Mouse (Mus musculus) large intestine, adult 2 months (tissue): ENCODE measurements around the gene Glud1. TPM values are rescaled to one million over a fixed set of nuclear protein-coding genes. Genes with fewer than 3 reads are reported as not detected.
"Not testable (repeated sequence)": the region's sequence is repeated elsewhere in the genome, so short reads cannot be mapped to it uniquely, and the experiment has no call there.

ENCODE experiments used
- DNase-seq: peaks from one replicate; pipeline ENCODE4 v3.0.0-alpha.2; 2012; ENCODE audit warnings: low read depth, low spot score
- WGBS: fragments of 180-500 bp; shearing (Covaris S2); methylation state at CpG from one replicate; pipeline ENCODE4 v1.1.7; 2018; 5-methylcytosine and 5-hydroxymethylcytosine counted together
- polyA plus RNA-seq: library from polyadenylated mRNA; depleted of rRNA; stranded (reverse); fragments of >200 nt; gene quantifications from 2 replicates; pipeline ENCODE4 v1.2.3, GENCODE M21; 2012

Glud1 gene
- polyA plus RNA-seq, 1 experiment, result 48.1 TPM

GRCm38 (mm10) chr14:34311021-34311631, 599 bp downstream of the Glud1 start:
- no peak for DNase-seq
- under 1% methylated on average over 47 of the region's 47 CpGs for WGBS

- 1% methylated on average over 4 of the region's 4 CpGs for WGBS
Observed at GRCm38 (mm10) chr14:34311691-34312090, 1.2 kb downstream of the Glud1 start.

DNA sequence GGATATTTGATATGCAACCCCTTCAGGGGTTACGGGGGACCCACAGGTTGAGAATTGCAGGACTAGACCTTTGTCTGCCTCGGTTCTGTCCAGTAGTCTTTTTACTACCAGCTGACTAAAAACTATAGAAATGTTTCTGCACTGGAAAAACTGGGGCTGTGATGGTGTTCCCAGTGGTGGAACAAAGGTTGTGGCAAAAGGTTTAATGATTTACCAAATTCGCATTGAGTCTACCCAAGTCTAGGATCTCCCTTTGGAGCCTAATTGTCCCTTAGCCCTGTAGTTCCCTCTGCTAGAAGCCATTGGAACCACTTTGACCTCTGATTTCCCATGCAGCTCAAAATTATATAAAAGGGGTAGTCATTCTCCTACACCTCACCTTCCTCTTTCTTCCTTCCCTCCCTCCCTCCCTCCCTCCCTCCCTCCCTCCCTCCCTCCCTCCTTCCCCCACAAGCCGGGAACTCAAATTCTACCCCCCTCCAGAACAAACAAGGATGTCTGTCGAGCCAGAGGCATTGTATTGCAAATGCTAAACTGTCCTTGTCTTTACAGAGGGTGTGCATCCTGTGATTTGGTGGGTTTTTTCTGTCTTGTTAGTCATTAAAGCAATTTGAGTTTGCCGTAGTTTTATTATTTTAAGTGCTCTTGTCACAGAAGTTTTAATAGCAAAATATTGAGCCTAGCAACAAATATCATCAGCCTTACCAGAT, 2.0 kb downstream of the Glud1 start:
- 8% methylated on average over 6 of the region's 6 CpGs for WGBS
- DNase-seq, result no peak

More at GRCm38 (mm10) chr14:34311691-34312090, 1.2 kb downstream of the Glud1 start:
- DNase-seq, result no peak

DNA sequence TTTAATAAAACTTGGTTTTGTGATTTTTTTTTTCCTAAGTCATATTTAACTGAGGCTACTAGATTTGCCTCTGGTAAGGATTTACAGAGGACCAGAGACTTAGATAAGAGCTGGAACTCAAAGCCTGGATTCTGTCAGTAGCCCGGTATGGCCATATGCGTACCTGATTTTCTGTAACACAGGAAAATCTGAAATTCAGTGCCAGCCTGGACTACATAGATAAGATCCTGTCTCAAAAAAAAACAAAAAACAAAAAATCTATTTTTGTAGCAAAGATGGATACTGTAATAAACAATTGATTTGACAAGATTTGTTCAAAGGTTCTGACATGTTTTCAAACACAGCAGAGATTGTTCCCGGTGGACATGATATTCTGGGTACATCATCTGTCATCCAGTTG, 3.1 kb downstream of the Glud1 start:
- 64% methylated on average over 3 of the region's 3 CpGs for WGBS
- no peak for DNase-seq

DNA sequence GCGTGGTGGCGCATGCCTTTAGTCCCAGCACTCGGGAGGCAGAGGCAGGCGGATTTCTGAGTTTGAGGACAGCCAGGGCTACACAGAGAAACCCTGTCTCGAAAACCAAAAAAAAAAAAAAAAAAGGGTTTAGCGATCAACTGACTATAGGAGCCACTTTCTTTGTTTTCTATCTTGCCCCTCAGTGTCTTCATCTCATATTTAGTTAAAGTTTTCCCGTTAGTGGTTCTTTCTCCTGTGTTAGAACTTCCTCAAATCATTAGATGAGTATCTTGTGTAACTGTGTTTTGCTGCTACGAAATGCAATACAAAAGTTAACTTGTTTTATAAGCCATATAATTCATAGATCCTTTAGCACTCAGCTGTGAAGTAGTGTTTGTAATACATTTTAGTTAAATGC, 3.9 kb downstream of the Glud1 start:
- 57% methylated on average over 8 of the region's 8 CpGs for WGBS
- not testable (repeated sequence) for DNase-seq

DNA sequence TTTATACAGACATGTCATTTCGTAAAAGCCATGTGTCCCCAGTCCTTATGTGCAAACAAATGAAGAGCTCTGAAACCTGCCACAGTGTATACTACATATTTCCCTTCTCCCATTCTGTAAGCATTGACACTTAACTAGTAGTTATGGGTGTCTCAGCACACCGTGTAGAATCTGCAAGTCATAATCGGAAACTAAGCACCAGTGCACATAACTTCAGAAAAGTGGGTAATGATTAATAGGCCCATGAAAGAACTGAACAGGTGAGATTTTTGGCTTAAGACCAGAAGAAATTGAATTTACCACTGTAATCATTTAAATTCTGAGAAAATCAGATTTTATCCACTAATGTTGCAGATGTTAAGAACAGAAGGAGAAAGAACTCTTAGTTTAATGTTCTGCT, 4.3 kb downstream of the Glud1 start:
- no peak for DNase-seq
- 24% methylated on average over 3 of the region's 3 CpGs for WGBS

GRCm38 (mm10) chr14:34316346-34316745, 5.8 kb downstream of the Glud1 start:
- WGBS, result 87% methylated on average over 2 of the region's 2 CpGs

GRCm38 (mm10) chr14:34317431-34317830, 6.9 kb downstream of the Glud1 start:
- no peak for DNase-seq
- WGBS, result 70% methylated on average over 3 of the region's 3 CpGs

More at GRCm38 (mm10) chr14:34316346-34316745, 5.8 kb downstream of the Glud1 start:
- no peak for DNase-seq

- no peak for DNase-seq
Observed at GRCm38 (mm10) chr14:34318113-34318512, 7.6 kb downstream of the Glud1 start.

- no peak for DNase-seq
- WGBS, result 95% methylated on average over 5 of the region's 5 CpGs
Observed at GRCm38 (mm10) chr14:34323576-34324085, 13.1 kb downstream of the Glud1 start.

- WGBS, result 87% methylated on average over 3 of the region's 3 CpGs
- no peak for DNase-seq
Observed at GRCm38 (mm10) chr14:34326606-34327005, 16.1 kb downstream of the Glud1 start.

- 52% methylated on average over 1 of the region's 1 CpGs for WGBS
- DNase-seq, result no peak
Observed at GRCm38 (mm10) chr14:34327618-34328017, 17.1 kb downstream of the Glud1 start.

- 94% methylated on average over 9 of the region's 9 CpGs for WGBS
Observed at GRCm38 (mm10) chr14:34330657-34331158, 20.2 kb downstream of the Glud1 start.

DNA sequence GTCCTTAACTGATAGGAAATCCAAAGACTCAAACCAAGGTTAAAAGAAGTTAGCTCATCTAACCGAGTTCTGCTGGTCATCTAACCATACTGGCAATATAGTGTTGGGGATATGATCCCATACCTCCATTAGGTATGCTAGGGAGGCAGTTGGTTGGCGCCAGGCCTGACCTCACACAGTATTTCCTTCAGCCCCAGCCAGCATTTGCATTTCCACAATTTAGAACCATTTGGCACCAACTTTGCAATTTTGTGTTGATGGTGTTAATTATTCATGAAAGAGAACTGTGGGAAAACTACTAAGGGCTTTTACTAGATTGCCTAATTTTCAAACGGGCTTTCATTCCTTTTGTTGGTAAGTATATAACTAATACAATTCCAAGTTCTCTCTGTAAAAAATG, 21.4 kb downstream of the Glud1 start:
- no peak for DNase-seq
- 84% methylated on average over 3 of the region's 3 CpGs for WGBS

More at GRCm38 (mm10) chr14:34330657-34331158, 20.2 kb downstream of the Glud1 start:
- DNase-seq, result no peak

GRCm38 (mm10) chr14:34332476-34332875, 21.9 kb downstream of the Glud1 start:
- no peak for DNase-seq
- 86% methylated on average over 5 of the region's 5 CpGs for WGBS

DNA sequence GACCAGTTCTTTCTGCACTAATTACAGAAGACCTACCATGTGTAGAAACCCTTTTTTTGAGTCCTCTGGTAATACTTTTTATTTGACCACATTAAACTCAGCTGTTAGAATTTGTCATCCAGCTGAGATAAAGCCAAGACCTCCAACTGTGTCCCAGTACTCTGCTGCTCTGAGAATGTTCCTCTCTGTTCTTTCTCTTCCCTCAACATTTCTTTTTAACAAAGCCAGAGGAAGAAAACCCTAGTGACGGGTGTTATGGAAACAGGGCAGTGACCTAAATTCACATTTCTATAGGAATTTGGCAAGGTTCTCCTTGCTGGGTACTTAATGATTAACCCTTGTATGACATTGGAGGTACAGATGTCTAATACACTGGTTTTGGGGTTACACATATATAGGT, 28.9 kb downstream of the Glud1 start:
- DNase-seq, result no peak
- WGBS, result 80% methylated on average over 1 of the region's 1 CpGs

GRCm38 (mm10) chr14:34341993-34342392, 31.5 kb downstream of the Glud1 start:
- 88% methylated on average over 4 of the region's 4 CpGs for WGBS
- DNase-seq, result no peak

DNA sequence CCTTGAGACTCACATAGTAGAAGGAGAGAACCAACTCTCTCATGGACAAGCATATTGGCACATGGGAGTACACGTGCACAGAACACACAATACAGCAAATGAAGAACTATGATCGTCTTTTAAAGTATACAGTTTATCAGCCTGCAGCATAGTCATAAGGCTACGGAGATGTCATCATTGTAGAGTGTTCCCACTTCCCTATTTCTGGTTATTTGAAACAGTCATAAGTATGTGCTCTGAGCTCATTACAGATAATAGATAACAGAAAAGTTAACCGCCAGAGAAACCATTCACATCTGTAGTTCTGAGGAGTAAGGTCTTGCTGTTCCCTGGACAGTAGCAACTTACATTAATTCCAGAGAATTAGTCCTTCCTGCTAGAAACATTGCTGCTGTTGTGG, 32.6 kb downstream of the Glud1 start:
- no peak for DNase-seq
- WGBS, result 84% methylated on average over 4 of the region's 4 CpGs

DNA sequence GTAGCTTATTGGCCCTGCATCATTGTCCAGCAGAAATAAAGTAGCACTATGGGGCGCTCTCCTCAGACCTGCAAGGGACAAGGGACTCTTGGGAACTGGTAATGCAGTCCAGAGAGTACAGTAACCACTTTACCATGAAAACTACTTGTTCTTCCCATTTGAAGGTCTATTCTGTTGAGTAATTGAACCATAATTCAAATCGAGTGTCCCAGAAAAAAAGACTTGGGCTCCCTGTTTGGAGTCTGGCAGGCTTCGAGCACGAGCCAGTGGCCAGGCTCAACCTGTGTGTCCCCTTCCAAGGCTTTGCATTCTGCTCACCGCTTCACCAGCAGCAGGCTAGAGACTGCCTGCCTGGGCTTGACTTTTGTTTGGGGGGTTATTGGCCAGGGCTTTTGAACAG, 33.8 kb downstream of the Glud1 start:
- DNase-seq, result no peak
- 79% methylated on average over 5 of the region's 5 CpGs for WGBS

DNA sequence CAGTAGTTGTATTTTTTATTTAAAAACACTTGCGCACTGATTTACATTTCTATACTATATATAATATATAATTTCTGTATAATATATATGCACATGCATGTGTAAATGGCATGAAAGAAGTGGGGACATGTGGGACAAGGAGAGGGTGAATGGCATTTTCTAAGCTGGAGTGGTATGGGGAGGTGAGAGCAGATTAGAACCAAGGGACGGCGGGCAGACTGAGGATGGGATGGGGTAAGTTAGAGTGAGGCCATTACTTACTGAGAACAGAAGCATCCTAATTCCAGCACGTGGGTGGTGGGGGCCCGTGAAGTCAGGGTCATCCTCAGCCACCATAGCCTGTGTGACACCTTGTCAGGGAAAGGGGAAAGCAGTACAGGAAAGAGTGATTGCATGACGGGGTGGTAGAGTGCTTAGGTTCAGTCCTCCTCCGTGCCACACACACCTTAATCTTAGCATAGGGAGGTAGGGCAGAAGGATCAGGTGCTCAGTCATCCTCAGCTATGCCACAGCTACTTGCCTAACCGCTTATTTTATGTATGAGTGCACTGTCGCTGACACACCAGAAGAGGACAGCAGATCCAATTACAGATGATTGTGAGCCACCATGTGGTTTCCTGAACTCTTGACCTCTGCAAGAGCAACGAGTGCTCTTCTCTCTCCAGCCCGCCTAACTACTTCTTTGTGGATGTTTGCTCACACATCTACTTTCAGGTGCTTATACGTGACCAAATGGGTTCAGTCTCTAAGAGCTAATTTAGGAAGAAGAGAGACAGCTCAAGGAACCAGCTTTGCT, 35.4 kb downstream of the Glud1 start:
- no peak for DNase-seq
- WGBS, result 65% methylated on average over 12 of the region's 12 CpGs
